25 mouse cellular contexts compared by ENCODE assay signal in the genomic region with DNA sequence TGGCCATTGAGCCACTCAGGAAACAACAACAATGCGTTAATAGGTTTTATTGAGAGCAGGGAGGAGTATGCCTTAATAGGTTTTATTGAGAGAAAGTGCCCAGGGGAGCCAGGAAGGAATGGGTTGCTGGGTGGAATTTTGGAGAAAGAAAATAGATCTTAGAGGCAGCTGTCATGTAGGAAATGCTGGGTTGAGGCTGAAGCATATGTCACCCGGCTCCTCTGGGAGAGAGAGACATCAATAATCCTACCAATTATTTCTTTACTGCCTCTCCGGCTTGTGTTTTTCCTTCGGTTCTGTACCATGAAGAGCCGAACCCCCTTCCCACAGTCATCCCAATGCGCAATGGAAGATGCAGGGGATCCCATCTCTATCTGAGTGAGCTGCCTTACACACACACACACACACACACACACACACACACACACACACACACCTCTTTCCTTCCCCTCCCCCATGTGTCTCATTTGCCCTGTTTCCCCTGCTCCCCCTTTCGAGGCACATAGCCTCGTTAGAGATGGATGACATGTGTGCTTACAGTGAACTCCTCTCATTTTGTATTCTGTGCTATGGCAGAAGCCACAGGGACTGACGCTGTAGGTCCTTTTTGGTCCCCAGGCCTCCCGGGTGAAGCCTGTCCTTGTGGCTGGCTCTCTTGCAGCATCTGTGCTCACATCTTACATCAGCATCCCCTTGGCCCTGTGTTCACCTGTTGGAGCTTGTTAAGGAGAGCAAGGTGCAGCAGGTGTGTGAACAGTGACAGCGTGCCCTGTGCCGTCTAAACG. TPM values are rescaled to one million over a fixed set of nuclear protein-coding genes. Genes with fewer than 3 reads are reported as not detected.
DNase-seq lines count a peak whose midpoint lies in the region; ATAC-seq lines count a peak whose summit lies in the region.
"Had no signal": no experiment of that assay in that cellular context is flagged by ENCODE, and none has a peak within 500 bp of the region (broad histone marks: within the 10 kb centered on the region; RNA-seq: fewer than 3 reads in every experiment).

No protein-coding gene starts in this region.

- no peaks in the 10 kb centered on the region for H3K9me3 ChIP-seq in neural tube, embryonic 12.5 days
- H3K9me3 ChIP-seq in midbrain, embryonic 15.5 days, result no peaks in the 10 kb centered on the region
- H3K9me3 ChIP-seq: forebrain, embryonic 12.5 days had no signal

- H3K27ac ChIP-seq in neural tube, embryonic 12.5 days, result no peak overlapping the region
- no peak overlapping the region for H3K27ac ChIP-seq in midbrain, embryonic 15.5 days
- H3K27ac ChIP-seq: forebrain, embryonic 12.5 days; left cerebral cortex, adult 2 months; stomach, postnatal 0 days had no signal

- H3K4me2 ChIP-seq in neural tube, embryonic 12.5 days (replicated peaks), result no peak overlapping the region
- no peak overlapping the region for H3K4me2 ChIP-seq in midbrain, embryonic 15.5 days
- H3K4me2 ChIP-seq: forebrain, embryonic 12.5 days had no signal

- 54% methylated on average over 13 of the region's 13 CpGs for WGBS in neural tube, embryonic 12.5 days
- 53% methylated on average over 13 of the region's 13 CpGs for WGBS in midbrain, embryonic 15.5 days

- no peaks in the 10 kb centered on the region for H3K36me3 ChIP-seq in neural tube, embryonic 12.5 days
- H3K36me3 ChIP-seq in midbrain, embryonic 15.5 days (replicated peaks), result no peaks in the 10 kb centered on the region
- H3K36me3 ChIP-seq: forebrain, embryonic 12.5 days had no signal

- no peak overlapping the region for H3K4me3 ChIP-seq in neural tube, embryonic 12.5 days
- no peak overlapping the region for H3K4me3 ChIP-seq in midbrain, embryonic 15.5 days
- H3K4me3 ChIP-seq: forebrain, embryonic 12.5 days; left cerebral cortex, adult 2 months; myocyte had no signal

- H3K27me3 ChIP-seq in neural tube, embryonic 12.5 days (replicated peaks), result no peaks in the 10 kb centered on the region
- no peaks in the 10 kb centered on the region for H3K27me3 ChIP-seq in midbrain, embryonic 15.5 days (replicated peaks)

- peak; percentile 11 for DNase-seq in embryo, embryonic 10.5 days (ENCODE audit: low spot score)
- no peak for DNase-seq in embryo, embryonic 10 days (ENCODE audit: low spot score)
- DNase-seq in neural tube, embryonic 10.5 days (ENCODE audit: extremely low spot score, low spot score), result no peak
- no peak for DNase-seq in retina, postnatal 1 day
- DNase-seq in adrenal gland, adult (ENCODE audit: inconsistent age in 2 of 2, low spot score in 1 of 2), result no peak
- DNase-seq in adrenal gland, adult 2 months, result no peak
- DNase-seq: adrenal gland, postnatal 25 days; cerebellum, adult 18-20 months; cerebellum, postnatal 25 days; left cerebral cortex, postnatal 4 days; liver; right cerebral cortex, adult 18-20 months had no signal

- H3K4me1 ChIP-seq in neural tube, embryonic 12.5 days, result peaks cover 12% of the 10 kb centered on the region
- H3K4me1 ChIP-seq in midbrain, embryonic 15.5 days, result peaks cover 10% of the 10 kb centered on the region; the same call in 1 of the 2 replicates

- ATAC-seq in neural tube, embryonic 12.5 days (ENCODE audit: low FRiP score, low read depth), result peak; percentile 52; the same call in 1 of the 2 replicates
- ATAC-seq in midbrain, embryonic 15.5 days (replicated peaks), result peak; percentile 62

- H3K9ac ChIP-seq in neural tube, embryonic 12.5 days, result no peak overlapping the region
- no peak overlapping the region for H3K9ac ChIP-seq in midbrain, embryonic 15.5 days
- H3K9ac ChIP-seq: forebrain, embryonic 12.5 days had no signal

RNA-seq across cellular contexts. Expression of gene Rtp1, which starts 11.3 kb away (rescaled TPM):
- polyA plus RNA-seq in neural tube, embryonic 12.5 days (2016; fragmentation: Nextera tagmentation; extraction: Ambion mirVana), result not detected in 2 replicates
- 0.14 TPM in 1 of 2 replicates, not detected in the other for polyA plus RNA-seq in midbrain, embryonic 15.5 days (2015; fragmentation: Nextera tagmentation; extraction: Ambion mirVana)
- not detected for total RNA-seq in adrenal gland, adult 2 months (2021)
- not detected in 2 replicates for polyA plus RNA-seq in adrenal gland, adult 2 months (2012; rRNA removed)
- total RNA-seq: adrenal gland, postnatal 25 days; granulocyte monocyte progenitor cell, adult 5-6 weeks; heart, postnatal 10 days; megakaryocyte progenitor cell, adult 5-6 weeks had no signal
- polyA plus RNA-seq: heart, embryonic 11.5 days; intestine, embryonic 14.5 days; liver, embryonic 16.5 days; myocyte; stomach, postnatal 0 days; thymus, postnatal 0 days had no signal
